Mouse (Mus musculus): ENCODE measurements around the gene Wdr27. TPM values are rescaled to one million over a fixed set of nuclear protein-coding genes. Genes with fewer than 3 reads are reported as not detected.

Gene Wdr27
- polyA plus RNA-seq, 1 experiment from 2014 or later = 3.2 TPM

DNA sequence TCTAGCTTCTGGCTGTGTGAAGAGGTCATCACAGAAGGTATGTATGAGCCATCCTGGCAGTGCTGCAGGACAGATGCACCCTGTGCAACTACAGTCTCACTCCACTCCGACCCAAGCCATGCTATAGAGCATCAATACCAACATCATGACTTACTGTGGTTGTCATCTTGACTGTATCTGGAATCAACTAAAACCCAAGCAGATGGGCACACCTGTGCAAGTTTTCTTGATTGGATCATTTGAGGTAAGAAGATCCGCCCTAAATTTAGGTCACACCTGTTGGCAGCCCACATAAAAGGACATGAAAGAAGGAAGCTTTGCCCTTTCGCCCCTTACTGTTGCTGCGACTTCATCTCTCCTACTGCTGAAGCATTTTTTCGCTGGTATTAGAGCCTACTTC, 33.6 kb downstream of the Wdr27 start:
- no peaks in the 10 kb centered on the region for H3K27me3 ChIP-seq (ENCODE audit: insufficient read depth, low read length)
- DNase-seq (no peak), ATAC-seq (no peak)
- WGBS (ENCODE audit: insufficient replicate concordance) = 63% methylated on average over 5 of the region's 5 CpGs
- TF ChIP-seq EP300 (IDR thresholded peaks at IDR 0.05; ENCODE audit: low read depth) (no peak), CTCF (IDR thresholded peaks at IDR 0.05; ENCODE audit: low read depth) (no peak)
- H3K4me3 ChIP-seq (ENCODE audit: low read depth, low read length) = no peak overlapping the region
- H3K4me1 ChIP-seq (ENCODE audit: insufficient read depth) = no peaks in the 10 kb centered on the region
- no peaks in the 10 kb centered on the region for H3K36me3 ChIP-seq (replicated peaks; ENCODE audit: insufficient read depth, low read length)
- H3K9ac ChIP-seq (replicated peaks) = no peak overlapping the region
- no peak overlapping the region for H3K27ac ChIP-seq (ENCODE audit: low read depth)
- H3K9me3 ChIP-seq (ENCODE audit: low read length) = no peaks in the 10 kb centered on the region
- no peak overlapping the region for H3K4me2 ChIP-seq (ENCODE audit: low read depth, low read length)

DNA sequence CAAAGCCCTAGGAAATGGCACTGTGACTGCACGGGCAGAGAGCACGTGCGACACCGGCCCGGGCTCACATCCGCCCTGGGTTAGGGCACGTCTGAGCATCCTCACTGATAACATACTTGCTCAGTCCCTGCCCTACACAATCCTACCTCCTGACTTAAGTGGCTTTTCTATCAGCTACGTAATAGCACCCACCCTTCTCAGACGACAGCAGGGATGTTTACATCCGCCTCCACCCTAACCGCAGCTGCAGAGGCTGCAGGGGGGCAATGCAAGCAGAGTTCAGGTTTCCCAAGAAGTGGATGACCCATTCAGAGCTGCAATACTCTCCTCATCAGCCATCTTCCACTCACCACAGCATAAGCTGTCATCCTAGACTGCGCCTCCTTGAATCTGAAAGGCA, 35.8 kb downstream of the Wdr27 start:
- Histone ChIP-seq H3K4me3 (ENCODE audit: low read depth, low read length) (no peak overlapping the region), H3K27ac (ENCODE audit: low read depth) (no peak overlapping the region), H3K27me3 (ENCODE audit: insufficient read depth, low read length) (no peaks in the 10 kb centered on the region), H3K9ac (replicated peaks) (no peak overlapping the region), H3K9me3 (ENCODE audit: low read length) (no peaks in the 10 kb centered on the region), H3K36me3 (replicated peaks; ENCODE audit: insufficient read depth, low read length) (no peaks in the 10 kb centered on the region), H3K4me2 (ENCODE audit: low read depth, low read length) (no peak overlapping the region), H3K4me1 (ENCODE audit: insufficient read depth) (no peaks in the 10 kb centered on the region)
- 62% methylated on average over 12 of the region's 12 CpGs for WGBS (ENCODE audit: insufficient replicate concordance)
- no peak for ATAC-seq
- no peak for TF ChIP-seq EP300 (IDR thresholded peaks at IDR 0.05; ENCODE audit: low read depth)
- TF ChIP-seq CTCF (IDR thresholded peaks at IDR 0.05; ENCODE audit: low read depth) = no peak
- no peak for DNase-seq

DNA sequence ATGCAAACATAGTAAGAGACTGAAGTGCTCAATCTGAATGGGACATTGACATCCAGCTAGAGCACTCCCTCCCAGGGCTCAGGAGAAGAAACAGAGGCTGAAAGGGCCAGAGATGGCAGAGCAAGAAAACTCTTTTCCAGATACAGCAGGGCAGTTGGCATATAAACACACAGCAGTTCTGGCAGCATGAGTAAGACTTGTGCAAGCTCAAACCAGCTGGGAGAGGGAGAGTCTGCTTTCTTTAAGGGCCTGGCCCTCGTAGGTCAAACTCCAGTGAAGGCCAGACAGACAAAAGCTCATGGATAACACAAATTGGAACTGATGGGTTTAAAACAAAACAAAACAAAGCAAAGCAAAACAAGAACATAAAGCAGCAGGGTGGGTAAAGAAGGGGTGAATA, 36.3 kb downstream of the Wdr27 start:
- TF ChIP-seq EP300 (IDR thresholded peaks at IDR 0.05; ENCODE audit: low read depth) (no peak), CTCF (IDR thresholded peaks at IDR 0.05; ENCODE audit: low read depth) (no peak)

DNA sequence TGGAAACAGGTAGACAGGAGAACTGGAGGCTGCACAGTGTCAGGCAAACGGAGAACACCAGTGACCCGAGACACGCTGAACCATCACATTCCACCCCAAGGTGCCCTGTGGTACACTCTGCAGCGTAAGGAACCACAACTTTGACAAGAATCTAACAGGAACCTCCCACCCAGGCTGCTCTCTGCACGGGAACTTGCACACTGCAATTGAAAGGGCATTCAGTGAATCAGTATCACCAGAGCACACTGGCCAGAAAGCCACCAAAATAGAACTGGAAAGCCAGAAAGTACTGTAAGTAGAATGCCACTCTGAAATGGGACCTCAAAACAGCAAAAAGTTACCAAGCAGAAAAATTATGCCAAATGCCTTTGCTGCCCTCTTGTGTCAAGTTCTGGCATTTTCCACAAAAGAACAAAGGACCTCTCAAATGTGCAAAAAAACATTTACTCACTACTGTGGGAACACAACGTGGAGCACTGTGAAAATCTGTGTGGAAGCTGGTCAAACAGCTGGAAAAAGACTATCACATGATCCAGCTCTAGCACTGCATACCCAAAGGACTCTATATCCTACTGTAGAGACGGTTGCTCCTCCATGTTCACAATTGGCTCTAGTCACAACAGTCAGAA, 38.2 kb downstream of the Wdr27 start:
- Histone ChIP-seq H3K4me3 (ENCODE audit: low read depth, low read length) (no peak overlapping the region), H3K4me2 (ENCODE audit: low read depth, low read length) (no peak overlapping the region), H3K27me3 (ENCODE audit: insufficient read depth, low read length) (no peaks in the 10 kb centered on the region), H3K9ac (replicated peaks) (no peak overlapping the region), H3K9me3 (ENCODE audit: low read length) (no peaks in the 10 kb centered on the region), H3K27ac (ENCODE audit: low read depth) (no peak overlapping the region), H3K4me1 (ENCODE audit: insufficient read depth) (no peaks in the 10 kb centered on the region), H3K36me3 (replicated peaks; ENCODE audit: insufficient read depth, low read length) (no peaks in the 10 kb centered on the region)
- 42% methylated on average over 7 of the region's 7 CpGs for whole genome bisulfite sequencing (ENCODE audit: insufficient replicate concordance)
- DNase-seq (peak; percentile 51), ATAC-seq (no peak)
- TF ChIP-seq CTCF (IDR thresholded peaks at IDR 0.05; ENCODE audit: low read depth) = peak; percentile 87
- TF ChIP-seq EP300 (IDR thresholded peaks at IDR 0.05; ENCODE audit: low read depth) = no peak

More for the DNA sequence above, 36.3 kb downstream of the Wdr27 start:
- no peak overlapping the region for H3K9ac ChIP-seq (replicated peaks)
- H3K36me3 ChIP-seq (replicated peaks; ENCODE audit: insufficient read depth, low read length) = no peaks in the 10 kb centered on the region
- DNase-seq (no peak), ATAC-seq (no peak)
- no peaks in the 10 kb centered on the region for H3K27me3 ChIP-seq (ENCODE audit: insufficient read depth, low read length)
- no peak overlapping the region for H3K27ac ChIP-seq (ENCODE audit: low read depth)
- no peak overlapping the region for H3K4me3 ChIP-seq (ENCODE audit: low read depth, low read length)
- no peak overlapping the region for H3K4me2 ChIP-seq (ENCODE audit: low read depth, low read length)
- WGBS (ENCODE audit: insufficient replicate concordance) = 18% methylated on average over 1 of the region's 1 CpGs
- H3K4me1 ChIP-seq (ENCODE audit: insufficient read depth) = no peaks in the 10 kb centered on the region
- H3K9me3 ChIP-seq (ENCODE audit: low read length) = no peaks in the 10 kb centered on the region

DNA sequence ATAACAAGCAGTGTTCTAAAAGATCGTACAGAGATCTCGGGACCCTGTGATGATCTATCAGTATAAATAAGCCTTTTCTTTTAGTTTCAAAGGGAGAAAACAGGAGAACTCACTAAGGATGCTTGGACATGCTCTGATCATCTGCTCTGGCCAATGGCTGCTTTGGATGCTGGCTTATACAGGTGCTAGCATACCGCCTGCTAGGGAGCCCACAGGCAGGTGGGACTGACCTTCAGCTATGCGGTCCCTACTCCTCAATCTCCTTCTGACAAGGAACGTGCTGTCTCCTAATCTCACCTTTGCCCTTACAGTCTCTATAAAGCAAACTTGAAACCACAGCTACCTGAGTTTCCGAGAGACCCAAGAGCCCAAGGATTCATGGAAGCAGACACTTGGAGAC, 38.8 kb downstream of the Wdr27 start:
- Histone ChIP-seq H3K4me2 (ENCODE audit: low read depth, low read length) (no peak overlapping the region), H3K27me3 (ENCODE audit: insufficient read depth, low read length) (no peaks in the 10 kb centered on the region), H3K27ac (ENCODE audit: low read depth) (no peak overlapping the region), H3K9ac (replicated peaks) (no peak overlapping the region), H3K4me1 (ENCODE audit: insufficient read depth) (no peaks in the 10 kb centered on the region), H3K36me3 (replicated peaks; ENCODE audit: insufficient read depth, low read length) (no peaks in the 10 kb centered on the region), H3K9me3 (ENCODE audit: low read length) (no peaks in the 10 kb centered on the region), H3K4me3 (ENCODE audit: low read depth, low read length) (no peak overlapping the region)
- 81% methylated on average over 6 of the region's 6 CpGs for WGBS (ENCODE audit: insufficient replicate concordance)
- DNase-seq = no peak
- TF ChIP-seq CTCF (IDR thresholded peaks at IDR 0.05; ENCODE audit: low read depth) (no peak), EP300 (IDR thresholded peaks at IDR 0.05; ENCODE audit: low read depth) (no peak)
- no peak for ATAC-seq

DNA sequence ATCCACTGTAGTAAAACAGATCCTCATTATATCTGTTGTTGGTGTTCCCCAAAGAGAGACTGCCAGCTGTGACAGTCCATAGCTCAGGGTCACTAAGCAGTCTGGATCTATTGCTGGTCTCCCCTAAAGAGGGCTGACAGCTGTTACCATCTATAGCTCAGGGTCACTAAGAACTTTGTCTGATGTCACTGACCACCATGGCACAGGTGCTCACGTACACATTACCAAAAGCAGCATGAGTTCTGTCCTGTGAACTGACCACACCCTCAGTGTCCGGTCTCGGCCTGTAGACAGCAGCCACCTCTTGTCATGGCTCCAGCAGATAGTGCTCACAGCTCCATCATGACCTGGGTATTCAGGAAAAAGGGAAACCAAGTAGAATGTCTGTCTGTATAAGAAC, 39.7 kb downstream of the Wdr27 start:
- ATAC-seq = no peak
- no peaks in the 10 kb centered on the region for H3K4me1 ChIP-seq (ENCODE audit: insufficient read depth)
- TF ChIP-seq CTCF (IDR thresholded peaks at IDR 0.05; ENCODE audit: low read depth) (no peak), EP300 (IDR thresholded peaks at IDR 0.05; ENCODE audit: low read depth) (no peak)
- no peak overlapping the region for H3K27ac ChIP-seq (ENCODE audit: low read depth)
- no peaks in the 10 kb centered on the region for H3K9me3 ChIP-seq (ENCODE audit: low read length)
- no peak overlapping the region for H3K9ac ChIP-seq (replicated peaks)
- H3K4me3 ChIP-seq (ENCODE audit: low read depth, low read length) = no peak overlapping the region
- 73% methylated on average over 3 of the region's 3 CpGs for WGBS (ENCODE audit: insufficient replicate concordance)
- H3K27me3 ChIP-seq (ENCODE audit: insufficient read depth, low read length) = no peaks in the 10 kb centered on the region
- no peak for DNase-seq
- H3K4me2 ChIP-seq (ENCODE audit: low read depth, low read length) = no peak overlapping the region
- no peaks in the 10 kb centered on the region for H3K36me3 ChIP-seq (replicated peaks; ENCODE audit: insufficient read depth, low read length)

DNA sequence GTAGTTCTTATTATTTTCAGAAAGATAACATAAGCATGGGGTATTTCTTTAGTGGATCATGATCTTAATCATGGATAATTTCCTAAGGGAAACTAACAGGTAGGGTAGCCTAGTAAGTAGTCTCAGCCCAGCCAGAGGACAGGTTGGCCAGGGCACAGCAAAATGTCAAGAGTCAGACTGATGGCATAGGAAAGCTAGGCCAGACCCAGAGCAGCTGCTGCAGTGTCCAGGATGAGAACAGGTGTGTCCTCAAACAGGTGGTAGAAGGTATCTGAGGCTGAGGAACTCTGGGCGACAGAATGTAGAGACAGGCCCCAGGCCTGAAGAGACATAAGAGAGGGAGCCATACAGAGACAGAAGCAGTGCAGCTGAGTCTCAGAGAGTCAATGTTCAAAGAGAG, 44.0 kb downstream of the Wdr27 start:
- Histone ChIP-seq H3K36me3 (replicated peaks; ENCODE audit: insufficient read depth, low read length) (no peaks in the 10 kb centered on the region), H3K4me1 (ENCODE audit: insufficient read depth) (no peaks in the 10 kb centered on the region), H3K4me2 (ENCODE audit: low read depth, low read length) (no peak overlapping the region), H3K4me3 (ENCODE audit: low read depth, low read length) (no peak overlapping the region), H3K27ac (ENCODE audit: low read depth) (no peak overlapping the region), H3K27me3 (ENCODE audit: insufficient read depth, low read length) (no peaks in the 10 kb centered on the region), H3K9ac (replicated peaks) (no peak overlapping the region), H3K9me3 (ENCODE audit: low read length) (no peaks in the 10 kb centered on the region)
- 79% methylated on average over 1 of the region's 1 CpGs for WGBS (ENCODE audit: insufficient replicate concordance)
- TF ChIP-seq EP300 (IDR thresholded peaks at IDR 0.05; ENCODE audit: low read depth) (no peak), CTCF (IDR thresholded peaks at IDR 0.05; ENCODE audit: low read depth) (no peak)
- no peak for DNase-seq
- ATAC-seq = no peak
